ENCODE assay signal across 8 mouse cellular contexts in the genomic region with DNA sequence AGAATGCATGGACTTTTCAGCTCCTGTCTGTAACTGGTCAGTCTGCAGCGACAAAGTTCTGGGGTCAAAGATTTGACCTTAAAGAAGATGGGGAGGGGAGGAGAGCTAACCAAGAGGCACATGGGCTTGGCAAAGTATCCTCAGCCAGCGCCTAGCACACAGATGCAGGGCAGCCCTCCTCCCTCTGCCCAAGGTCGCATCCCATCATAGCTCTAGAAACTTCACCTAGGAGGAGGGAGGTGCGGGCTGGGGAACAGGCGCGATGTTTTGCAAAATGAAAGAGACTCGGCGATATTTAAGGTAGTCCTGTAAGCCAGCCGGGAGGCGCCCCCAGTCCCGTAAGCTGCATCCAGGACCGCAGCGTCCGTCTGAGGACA. TPM values are rescaled to one million over a fixed set of nuclear protein-coding genes. Genes with fewer than 3 reads are reported as not detected.
DNase-seq lines count a peak whose midpoint lies in the region; ATAC-seq and TF ChIP-seq lines count a peak whose summit lies in the region.
"Had no signal": no experiment of that assay in that cellular context is flagged by ENCODE, and none has a peak within 500 bp of the region (broad histone marks: within the 10 kb centered on the region; RNA-seq: fewer than 3 reads in every experiment).

No protein-coding gene starts in this region.

- intact Hi-C loops in left cerebral cortex, postnatal 14 days (cut with DNase I): no loop called here

- 0 out of 2 replicates have a peak, but pooled peaks have one; percentile 4 for ATAC-seq in lung, postnatal 0 days
- ATAC-seq in intestine, postnatal 0 days: no peak
- ATAC-seq in stomach, embryonic 14.5 days (ENCODE audit: insufficient number of reproducible peaks, insufficient read depth, low FRiP score, low read depth): no peak

- no peak for DNase-seq in lung, postnatal 0 days (ENCODE audit: low spot score)
- no peak for DNase-seq in lung, postnatal 10 days
- DNase-seq in forebrain, embryonic 10.5 days (ENCODE audit: extremely low spot score, low spot score): peak; percentile 37
- DNase-seq in left cerebral cortex, postnatal 14 days (ENCODE audit: low spot score in 2 of 2): no peak
- no peak for DNase-seq in thymus, postnatal 36 days

- no peaks in the 10 kb centered on the region for H3K9me3 ChIP-seq in lung, postnatal 0 days (ENCODE audit: low read length)
- H3K9me3 ChIP-seq in forebrain, embryonic 10.5 days: no peaks in the 10 kb centered on the region
- H3K9me3 ChIP-seq in intestine, postnatal 0 days (ENCODE audit: control insufficient read depth): no peaks in the 10 kb centered on the region
- no peaks in the 10 kb centered on the region for H3K9me3 ChIP-seq in stomach, embryonic 14.5 days (ENCODE audit: control insufficient read depth, low read depth, low read length)

- no peaks in the 10 kb centered on the region for H3K36me3 ChIP-seq in lung, postnatal 0 days (ENCODE audit: insufficient read depth, low read length)
- no peaks in the 10 kb centered on the region for H3K36me3 ChIP-seq in forebrain, embryonic 10.5 days (replicated peaks)
- H3K36me3 ChIP-seq in intestine, postnatal 0 days (ENCODE audit: control insufficient read depth, insufficient read depth): no peaks in the 10 kb centered on the region
- no peaks in the 10 kb centered on the region for H3K36me3 ChIP-seq in stomach, embryonic 14.5 days (ENCODE audit: control insufficient read depth, insufficient read depth, low read length)

- no peaks in the 10 kb centered on the region for H3K27me3 ChIP-seq in lung, postnatal 0 days (replicated peaks; ENCODE audit: insufficient read depth, low read length)
- peaks cover 71% of the 10 kb centered on the region for H3K27me3 ChIP-seq in forebrain, embryonic 10.5 days (ENCODE audit: poor library complexity, severe bottlenecking)
- peaks cover 14% of the 10 kb centered on the region for H3K27me3 ChIP-seq in intestine, postnatal 0 days (replicated peaks; ENCODE audit: control insufficient read depth, insufficient read depth, low read length)
- no peaks in the 10 kb centered on the region for H3K27me3 ChIP-seq in stomach, embryonic 14.5 days (ENCODE audit: control insufficient read depth, insufficient read depth, low read length)

- H3K4me2 ChIP-seq in lung, postnatal 0 days (replicated peaks; ENCODE audit: low read depth, low read length): peak overlapping the region; percentile 99
- peak overlapping the region; percentile 99 for H3K4me2 ChIP-seq in intestine, postnatal 0 days (replicated peaks; ENCODE audit: low read depth)
- H3K4me2 ChIP-seq in stomach, embryonic 14.5 days (replicated peaks; ENCODE audit: low read depth, low read length): peak overlapping the region; percentile 94

- no peak for TF ChIP-seq CTCF in lung, postnatal 0 days (IDR thresholded peaks at IDR 0.05)
- no peak for TF ChIP-seq CTCF in intestine, postnatal 0 days (IDR thresholded peaks at IDR 0.05; ENCODE audit: low read depth)

- peak overlapping the region; percentile 58 for H3K4me3 ChIP-seq in lung, postnatal 0 days (ENCODE audit: low read depth, low read length)
- peak overlapping the region; percentile 82 for H3K4me3 ChIP-seq in forebrain, embryonic 10.5 days
- peak overlapping the region; percentile 71 for H3K4me3 ChIP-seq in intestine, postnatal 0 days (ENCODE audit: low read depth, low read length)
- peak overlapping the region; percentile 82 for H3K4me3 ChIP-seq in stomach, embryonic 14.5 days (ENCODE audit: low read depth, low read length)

- peak overlapping the region; percentile 39; the same call in 1 of the 2 replicates for H3K9ac ChIP-seq in lung, postnatal 0 days (replicated peaks; ENCODE audit: low read depth)
- H3K9ac ChIP-seq in intestine, postnatal 0 days (ENCODE audit: low read depth, low read length): peak overlapping the region; percentile 40; the same call in 1 of the 2 replicates
- peak overlapping the region; percentile 79 for H3K9ac ChIP-seq in stomach, embryonic 14.5 days (replicated peaks; ENCODE audit: low read depth, low read length)

- 5% methylated on average over 14 of the region's 14 CpGs for WGBS in lung, postnatal 0 days
- WGBS in forebrain, embryonic 10.5 days: 2% methylated on average over 14 of the region's 14 CpGs
- 5% methylated on average over 14 of the region's 14 CpGs for WGBS in intestine, postnatal 0 days
- 4% methylated on average over 14 of the region's 14 CpGs for WGBS in stomach, embryonic 14.5 days

- no peaks in the 10 kb centered on the region; the same call in 1 of the 2 replicates for H3K4me1 ChIP-seq in lung, postnatal 0 days (ENCODE audit: insufficient read depth, low read depth, low read length)
- peaks cover 36% of the 10 kb centered on the region for H3K4me1 ChIP-seq in forebrain, embryonic 10.5 days
- no peaks in the 10 kb centered on the region for H3K4me1 ChIP-seq in intestine, postnatal 0 days (replicated peaks; ENCODE audit: control insufficient read depth, insufficient read depth, low read length)
- H3K4me1 ChIP-seq in stomach, embryonic 14.5 days (ENCODE audit: control insufficient read depth, insufficient read depth, low read length): peaks cover 14% of the 10 kb centered on the region; the same call in 1 of the 2 replicates

- H3K27ac ChIP-seq in lung, postnatal 0 days (ENCODE audit: low read length): no peak overlapping the region
- H3K27ac ChIP-seq in forebrain, embryonic 10.5 days: peak overlapping the region; percentile 83
- H3K27ac ChIP-seq in intestine, postnatal 0 days (ENCODE audit: low read depth, low read length): no peak overlapping the region
- H3K27ac ChIP-seq in stomach, embryonic 14.5 days (ENCODE audit: low read length): no peak overlapping the region

- TF ChIP-seq EP300 in lung, postnatal 0 days (IDR thresholded peaks at IDR 0.05): no peak

RNA-seq across cellular contexts. Expression of gene Kank4, which starts 0.5 kb away (rescaled TPM):
- polyA plus RNA-seq in lung, postnatal 0 days (2015; fragmentation: Nextera tagmentation; extraction: Ambion mirVana): 0.98 and 1.3 TPM in 2 replicates
- polyA plus RNA-seq in forebrain, embryonic 10.5 days (2016; fragmentation: Nextera tagmentation; extraction: Ambion mirVana): 1.4 and 1.6 TPM in 2 replicates
- 0.31 and 0.34 TPM in 2 replicates for polyA plus RNA-seq in intestine, postnatal 0 days (2015; fragmentation: Nextera tagmentation; extraction: Ambion mirVana)
- 4.1 and 4.4 TPM in 2 replicates for polyA plus RNA-seq in stomach, embryonic 14.5 days (2014; fragmentation: Nextera tagmentation; extraction: Ambion mirVana)
- total RNA-seq in left cerebral cortex, postnatal 14 days (2021): 1 to 10 TPM; 2.6 to 2.8 TPM
- total RNA-seq: neutrophil, adult 5-6 weeks had no signal

RNA-seq across cellular contexts. Expression of gene I0C0044D17Rik, which starts 6.8 kb away (rescaled TPM):
- not detected in 2 replicates for polyA plus RNA-seq in lung, postnatal 0 days (2015; fragmentation: Nextera tagmentation; extraction: Ambion mirVana)
- polyA plus RNA-seq in forebrain, embryonic 10.5 days (2016; fragmentation: Nextera tagmentation; extraction: Ambion mirVana): not detected in 2 replicates
- polyA plus RNA-seq in intestine, postnatal 0 days (2015; fragmentation: Nextera tagmentation; extraction: Ambion mirVana): not detected in 2 replicates
- polyA plus RNA-seq in stomach, embryonic 14.5 days (2014; fragmentation: Nextera tagmentation; extraction: Ambion mirVana): not detected in 2 replicates
- total RNA-seq in left cerebral cortex, postnatal 14 days (2021): not detected
- total RNA-seq: neutrophil, adult 5-6 weeks had no signal
